In the genomic region with DNA sequence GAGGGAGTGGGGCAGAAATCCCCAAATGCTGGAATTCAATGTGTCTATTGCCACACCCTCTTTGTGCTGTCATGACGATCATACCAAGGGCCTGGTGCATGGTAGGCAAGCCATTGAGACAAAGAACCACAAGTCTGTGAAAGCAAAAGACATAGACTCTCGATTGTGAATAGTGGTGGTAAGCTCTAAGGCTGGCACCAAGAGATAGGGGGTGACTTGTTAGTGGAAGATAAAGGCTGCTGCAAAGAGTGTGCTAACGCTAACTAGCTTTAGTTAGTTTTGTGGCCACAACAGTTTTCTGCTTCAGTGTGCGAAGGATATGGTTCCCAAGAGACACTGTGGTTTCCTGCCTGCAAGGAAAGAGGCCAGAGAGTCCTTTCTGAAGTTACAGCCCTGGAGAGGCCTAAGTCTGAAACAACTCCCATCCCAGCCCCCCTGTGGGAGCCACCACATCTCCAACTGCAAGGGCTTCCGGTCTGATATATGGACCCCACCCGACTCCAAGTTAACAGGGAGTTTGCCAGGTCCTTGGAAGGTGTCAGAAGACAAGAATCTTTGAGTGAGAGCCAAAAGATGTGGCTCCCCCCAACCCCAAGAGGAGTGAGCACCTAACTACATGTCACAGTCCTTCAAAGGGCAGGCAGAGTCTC, we compare ENCODE assay signal across 8 mouse cellular contexts. TPM values are rescaled to one million over a fixed set of nuclear protein-coding genes. Genes with fewer than 3 reads are reported as not detected.
DNase-seq lines count a peak whose midpoint lies in the region; ATAC-seq and TF ChIP-seq lines count a peak whose summit lies in the region.

No protein-coding gene starts in this region.

- H3K4me2 ChIP-seq in heart, postnatal 0 days (ENCODE audit: low read depth, low read length): peak overlapping the region; percentile 60
- H3K4me2 ChIP-seq in limb, embryonic 11.5 days (ENCODE audit: low read depth, severe bottlenecking): peak overlapping the region; percentile 67; the same call in 1 of the 2 replicates
- H3K4me2 ChIP-seq in myocyte (ENCODE audit: low read depth): peak overlapping the region; percentile 90

- no peaks in the 10 kb centered on the region for H3K4me1 ChIP-seq in cerebellum, adult 2 months (ENCODE audit: control insufficient read depth, insufficient read depth, low read length)
- H3K4me1 ChIP-seq in heart, postnatal 0 days (ENCODE audit: control insufficient read depth, insufficient read depth): no peaks in the 10 kb centered on the region; the same call in 1 of the 2 replicates
- H3K4me1 ChIP-seq in limb, embryonic 11.5 days (ENCODE audit: control insufficient read depth, insufficient read depth, low read length): peaks cover 6% of the 10 kb centered on the region; the same call in 1 of the 2 replicates

- no peaks in the 10 kb centered on the region for H3K9me3 ChIP-seq in heart, postnatal 0 days (replicated peaks; ENCODE audit: control insufficient read depth, low read length)
- H3K9me3 ChIP-seq in limb, embryonic 11.5 days (ENCODE audit: control insufficient read depth, low read length): no peaks in the 10 kb centered on the region

- no peaks in the 10 kb centered on the region for H3K79me2 ChIP-seq in myocyte (ENCODE audit: control insufficient read depth, insufficient read depth)

- no peak overlapping the region for H3ac ChIP-seq in myocyte (ENCODE audit: control insufficient read depth, insufficient read length)

- 0 out of 2 replicates have a peak, but pooled peaks have one; percentile 21 for ATAC-seq in heart, postnatal 0 days (ENCODE audit: insufficient read depth, low read depth)
- no peak for ATAC-seq in limb, embryonic 11.5 days (ENCODE audit: insufficient number of reproducible peaks, low FRiP score, low TSS enrichment, low read depth)

- no peak overlapping the region for H3K4me3 ChIP-seq in cerebellum, adult 2 months (replicated peaks; ENCODE audit: insufficient read depth, low read depth, low read length)
- no peak overlapping the region for H3K4me3 ChIP-seq in heart, postnatal 0 days (ENCODE audit: low read depth, low read length)
- no peak overlapping the region for H3K4me3 ChIP-seq in limb, embryonic 11.5 days (ENCODE audit: low read depth, low read length)
- H3K4me3 ChIP-seq in myocyte: peak overlapping the region; percentile 20

- no peak overlapping the region for H3K9ac ChIP-seq in heart, postnatal 0 days (replicated peaks; ENCODE audit: low read depth, low read length)
- no peak overlapping the region for H3K9ac ChIP-seq in limb, embryonic 11.5 days (ENCODE audit: low read length)

- no peak for DNase-seq in cerebellum, adult 2 months
- no peak for DNase-seq in cerebellum, postnatal 4 days (ENCODE audit: low spot score in 2 of 2)
- peak; percentile 75 for DNase-seq in c-Kit-positive CD71-positive TER-119-negative erythroid progenitor cells, embryonic 14.5 days (ENCODE audit: low read depth)
- DNase-seq in heart, postnatal 0 days (ENCODE audit: low spot score): peak; percentile 53
- DNase-seq in limb, embryonic 11.5 days (ENCODE audit: low spot score): no peak
- DNase-seq in left cerebral cortex, postnatal 25 days (ENCODE audit: low spot score in 2 of 2): no peak
- DNase-seq in left cerebral cortex, adult 18-20 months (ENCODE audit: low spot score in 2 of 2): no peak

- H3K27me3 ChIP-seq in cerebellum, adult 2 months (ENCODE audit: control insufficient read depth, insufficient read depth, low read length): no peaks in the 10 kb centered on the region
- no peaks in the 10 kb centered on the region for H3K27me3 ChIP-seq in heart, postnatal 0 days (ENCODE audit: control insufficient read depth, insufficient read depth, low read length)
- no peaks in the 10 kb centered on the region for H3K27me3 ChIP-seq in limb, embryonic 11.5 days (ENCODE audit: control insufficient read depth, insufficient read depth, low read length)
- H3K27me3 ChIP-seq in myocyte (ENCODE audit: control insufficient read depth, insufficient read depth, insufficient read length): no peaks in the 10 kb centered on the region

- WGBS in cerebellum, adult 2 months: 78% methylated on average over 6 of the region's 6 CpGs
- WGBS in heart, postnatal 0 days: 56% methylated on average over 6 of the region's 6 CpGs
- WGBS in limb, embryonic 11.5 days: 69% methylated on average over 6 of the region's 6 CpGs

- TF ChIP-seq EP300 in heart, postnatal 0 days (IDR thresholded peaks at IDR 0.05; ENCODE audit: low read depth): no peak

- intact Hi-C loops in left cerebral cortex, postnatal 25 days (cut with DNase I): no loop called here

- peak overlapping the region; percentile 4; the same call in 1 of the 2 replicates for H3K27ac ChIP-seq in cerebellum, adult 2 months (ENCODE audit: insufficient read depth, low read length)
- peak overlapping the region; percentile 91 for H3K27ac ChIP-seq in heart, postnatal 0 days (ENCODE audit: low read depth)
- H3K27ac ChIP-seq in limb, embryonic 11.5 days (replicated peaks; ENCODE audit: low read depth, low read length): no peak overlapping the region

- H3K36me3 ChIP-seq in heart, postnatal 0 days (replicated peaks; ENCODE audit: control insufficient read depth, insufficient read depth, low read length): no peaks in the 10 kb centered on the region
- no peaks in the 10 kb centered on the region for H3K36me3 ChIP-seq in limb, embryonic 11.5 days (ENCODE audit: control insufficient read depth, insufficient read depth, low read length)
- H3K36me3 ChIP-seq in myocyte (ENCODE audit: control insufficient read depth, insufficient read depth): no peaks in the 10 kb centered on the region

- TF ChIP-seq POLR2A in cerebellum, adult 2 months (IDR thresholded peaks at IDR 0.05; ENCODE audit: borderline replicate concordance, insufficient read depth, low read length): no peak
- peak; percentile 13 for TF ChIP-seq POLR2A in myocyte (IDR thresholded peaks at IDR 0.05; ENCODE audit: insufficient read length, low read depth)

- TF ChIP-seq CTCF in cerebellum, adult 2 months (IDR thresholded peaks at IDR 0.05; ENCODE audit: borderline replicate concordance, insufficient read depth, low read depth, low read length): no peak
- no peak; the same call in 1 of the 2 replicates for TF ChIP-seq CTCF in heart, postnatal 0 days (IDR thresholded peaks at IDR 0.05; ENCODE audit: low read depth)

TF ChIP-seq in myocyte, 11 proteins besides CTCF, POLR2A, EP300 and RAD21 (continues in another document):
- TF ChIP-seq CEBPB (IDR thresholded peaks at IDR 0.05; ENCODE audit: insufficient read depth, poor library complexity, severe bottlenecking) (no peak), USF1 (IDR thresholded peaks at IDR 0.05; ENCODE audit: low read depth) (no peak), TCF3 (IDR thresholded peaks at IDR 0.05; ENCODE audit: insufficient read length, low read depth) (no peak), MYOD1 (IDR thresholded peaks at IDR 0.05; ENCODE audit: control insufficient read depth in 1 of 3, insufficient read length in 2 of 3, low read depth in 2 of 3) (no peak), SRF (IDR thresholded peaks at IDR 0.05; ENCODE audit: control insufficient read depth, insufficient read length, low read depth) (no peak), MYOG (IDR thresholded peaks at IDR 0.05; ENCODE audit: control insufficient read depth in 1 of 3, insufficient read depth in 1 of 3, insufficient read length in 2 of 3, low read depth in 2 of 3) (no peak)

RNA-seq across cellular contexts. Expression of a gene that starts 13.8 kb away (rescaled TPM):
- polyA plus RNA-seq in cerebellum, adult 2 months (2012; rRNA removed): 79.0 and 90.6 TPM in 2 replicates
- 0.43 TPM in 1 of 2 replicates, not detected in the other for total RNA-seq in heart, postnatal 0 days (2014; rRNA removed; ENCODE audit: low replicate concordance)
- polyA plus RNA-seq in heart, postnatal 0 days (2015; fragmentation: Nextera tagmentation; extraction: Ambion mirVana): 0.10 TPM in 1 of 2 replicates, not detected in the other
- polyA plus RNA-seq in limb, embryonic 11.5 days (2014; fragmentation: Nextera tagmentation; extraction: Ambion mirVana): 19.1 and 20.0 TPM in 2 replicates
- polyA plus RNA-seq in myocyte (2012; fragmentation: generic; extraction: Trizol): 0.46 TPM
- 10 to 100 TPM; 79.6 to 84.3 TPM for total RNA-seq in left cerebral cortex, postnatal 25 days (2021)
- 10 to 100 TPM; 85.9 to 86.1 TPM for total RNA-seq in left cerebral cortex, adult 18-20 months (2021)

RNA-seq across cellular contexts. Expression of a gene that starts 18.1 kb away (rescaled TPM):
- not detected in 2 replicates for polyA plus RNA-seq in cerebellum, adult 2 months (2012; rRNA removed)
- not detected in 2 replicates for total RNA-seq in heart, postnatal 0 days (2014; rRNA removed; ENCODE audit: low replicate concordance)
- not detected in 2 replicates for polyA plus RNA-seq in heart, postnatal 0 days (2015; fragmentation: Nextera tagmentation; extraction: Ambion mirVana)
- not detected in 2 replicates for polyA plus RNA-seq in limb, embryonic 11.5 days (2014; fragmentation: Nextera tagmentation; extraction: Ambion mirVana)
- polyA plus RNA-seq in myocyte (2012; fragmentation: generic; extraction: Trizol): not detected
- not detected for total RNA-seq in left cerebral cortex, postnatal 25 days (2021)
- not detected for total RNA-seq in left cerebral cortex, adult 18-20 months (2021)

RNA-seq across cellular contexts. Expression of a gene that starts 29.3 kb away (rescaled TPM):
- 0.56 and 0.87 TPM in 2 replicates for polyA plus RNA-seq in cerebellum, adult 2 months (2012; rRNA removed)
- total RNA-seq in heart, postnatal 0 days (2014; rRNA removed; ENCODE audit: low replicate concordance): not detected in 2 replicates
- 0.30 and 0.74 TPM in 2 replicates for polyA plus RNA-seq in heart, postnatal 0 days (2015; fragmentation: Nextera tagmentation; extraction: Ambion mirVana)
- not detected in 2 replicates for polyA plus RNA-seq in limb, embryonic 11.5 days (2014; fragmentation: Nextera tagmentation; extraction: Ambion mirVana)
- 4.4 TPM for polyA plus RNA-seq in myocyte (2012; fragmentation: generic; extraction: Trizol)
- not detected for total RNA-seq in left cerebral cortex, postnatal 25 days (2021)
- under 1 TPM in 1 of 2 experiments, not detected in 1; 0.61 TPM for total RNA-seq in left cerebral cortex, adult 18-20 months (2021)

RNA-seq across cellular contexts. Expression of a gene that starts 31.0 kb away (rescaled TPM):
- polyA plus RNA-seq in cerebellum, adult 2 months (2012; rRNA removed): 9.6 and 11.2 TPM in 2 replicates
- 3.8 TPM in 1 of 2 replicates, not detected in the other for total RNA-seq in heart, postnatal 0 days (2014; rRNA removed; ENCODE audit: low replicate concordance)
- 0.19 and 0.20 TPM in 2 replicates for polyA plus RNA-seq in heart, postnatal 0 days (2015; fragmentation: Nextera tagmentation; extraction: Ambion mirVana)
- polyA plus RNA-seq in limb, embryonic 11.5 days (2014; fragmentation: Nextera tagmentation; extraction: Ambion mirVana): 3.3 and 3.9 TPM in 2 replicates
- polyA plus RNA-seq in myocyte (2012; fragmentation: generic; extraction: Trizol): 0.25 TPM
- total RNA-seq in left cerebral cortex, postnatal 25 days (2021): under 1 TPM in 1 of 2 experiments, not detected in 1; 0.21 TPM
- under 1 TPM; 0.26 to 0.33 TPM for total RNA-seq in left cerebral cortex, adult 18-20 months (2021)

RNA-seq across cellular contexts. Expression of a gene that starts 36.5 kb away (rescaled TPM):
- polyA plus RNA-seq in cerebellum, adult 2 months (2012; rRNA removed): 44.4 and 47.9 TPM in 2 replicates
- total RNA-seq in heart, postnatal 0 days (2014; rRNA removed; ENCODE audit: low replicate concordance): 148 and 324 TPM in 2 replicates
- polyA plus RNA-seq in heart, postnatal 0 days (2015; fragmentation: Nextera tagmentation; extraction: Ambion mirVana): 202 and 230 TPM in 2 replicates
- polyA plus RNA-seq in limb, embryonic 11.5 days (2014; fragmentation: Nextera tagmentation; extraction: Ambion mirVana): 45.3 and 50.4 TPM in 2 replicates
- 1,312 TPM for polyA plus RNA-seq in myocyte (2012; fragmentation: generic; extraction: Trizol)
- 10 to 100 TPM in 1 of 2 experiments, 1 to 10 TPM in 1; 9.9 to 13.5 TPM for total RNA-seq in left cerebral cortex, postnatal 25 days (2021)
- total RNA-seq in left cerebral cortex, adult 18-20 months (2021): 10 to 100 TPM; 12.9 to 13.6 TPM

Comparison
In these comparisons a context has a peak if more than half of its experiments do, and no peak if none do; other contexts are left out.
1. DNase-seq: peak in c-Kit-positive CD71-positive TER-119-negative erythroid progenitor cells, embryonic 14.5 days (single experiment) and heart, postnatal 0 days (single experiment); none in cerebellum, adult 2 months (0 of 2), cerebellum, postnatal 4 days (0 of 2), limb, embryonic 11.5 days (single experiment), left cerebral cortex, postnatal 25 days (0 of 2) and left cerebral cortex, adult 18-20 months (0 of 2).
2. RNA of a gene that starts 13.8 kb away (polyA plus RNA-seq): 79.0 to 90.6 TPM in cerebellum, adult 2 months and 19.1 to 20.0 TPM in limb, embryonic 11.5 days; 0.46 TPM in myocyte (single experiment) and 0.10 TPM in heart, postnatal 0 days; every median in the first group is over 10 times any median in the second.
3. Peak in every context shown above with its lines, with median percentiles within 50 percentile points of each other: H3K4me2 ChIP-seq.